Mouse (Mus musculus) embryo, embryonic 10 days (tissue): ENCODE results near the gene Ccdc57.

Experiments used
- DNase-seq: peaks from one replicate; pipeline ENCODE4 v3.0.0-alpha.2; 2015; ENCODE audit warnings: low spot score

The Ccdc57 gene

DNA sequence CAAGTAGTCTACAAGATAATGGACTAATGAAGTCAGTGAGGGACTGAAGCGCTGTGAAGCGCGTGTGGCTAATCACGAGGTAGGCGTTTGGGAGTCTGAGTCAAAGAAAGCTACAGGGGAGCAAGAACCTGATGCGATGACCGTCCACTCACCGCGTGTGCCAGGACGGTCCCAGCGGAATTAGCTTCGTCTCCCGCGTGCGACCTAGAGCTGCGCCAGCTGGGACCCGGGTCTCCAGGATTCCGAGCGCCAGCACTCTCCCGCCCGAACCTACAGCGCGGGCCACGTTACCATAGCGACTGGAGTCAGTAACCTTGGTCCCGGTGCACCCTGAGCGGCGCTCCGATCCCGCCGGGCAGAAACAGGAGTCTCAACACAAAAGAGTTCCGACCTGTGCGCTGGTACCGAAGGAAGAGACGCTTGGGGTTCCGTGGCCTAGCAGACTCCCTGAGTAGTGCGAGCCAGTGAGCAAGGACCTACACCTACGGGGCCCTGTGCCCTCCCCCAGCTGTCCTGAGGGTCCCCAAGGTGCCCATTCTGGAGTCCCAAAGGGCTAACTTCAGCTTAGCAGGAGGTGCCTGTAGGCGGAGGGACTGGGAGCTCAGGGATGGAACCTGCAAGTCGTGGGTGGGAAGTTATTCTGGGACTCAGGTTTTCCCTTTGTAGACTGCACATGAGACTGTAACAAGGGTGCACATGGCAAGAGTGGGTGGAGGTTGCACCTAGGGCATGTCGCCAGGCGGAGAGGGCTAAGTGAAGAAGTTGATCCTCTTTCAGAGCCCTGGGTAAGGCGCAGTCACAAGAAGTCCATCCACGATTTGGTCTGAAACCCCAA is at the start of gene Ccdc57:
Gene Ccdc57, minus strand, starts transcription at position 309 of the 835 bp plus-strand sequence.
- DNase-seq, result peak; percentile 95

DNA sequence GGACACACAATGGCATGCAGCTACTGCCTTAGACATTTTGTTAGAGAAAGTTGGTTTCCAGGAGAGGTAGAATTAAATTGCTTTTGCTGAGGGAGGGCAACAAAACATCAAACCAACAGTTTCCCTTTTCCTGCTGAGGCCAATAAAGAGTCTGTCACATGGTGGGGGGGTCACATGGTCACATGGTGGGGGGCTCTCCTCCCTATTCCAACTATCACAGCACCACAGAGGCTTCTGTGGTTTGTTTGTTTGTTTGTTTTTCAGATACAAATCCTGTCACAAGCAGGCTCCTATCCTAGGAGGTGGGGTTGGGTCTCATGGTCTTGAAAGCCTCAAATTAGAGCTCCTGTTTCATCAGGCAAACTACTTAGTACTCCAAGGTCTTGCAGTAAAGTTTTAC is 49.8 kb upstream of the Ccdc57 start:
- no peak for DNase-seq

- DNase-seq, result no peak
Observed at GRCm38 (mm10) chr11:120981661-120982060, 49.0 kb upstream of the Ccdc57 start.

GRCm38 (mm10) chr11:120980427-120981035 is 47.9 kb upstream of the Ccdc57 start:
- DNase-seq, result no peak

DNA sequence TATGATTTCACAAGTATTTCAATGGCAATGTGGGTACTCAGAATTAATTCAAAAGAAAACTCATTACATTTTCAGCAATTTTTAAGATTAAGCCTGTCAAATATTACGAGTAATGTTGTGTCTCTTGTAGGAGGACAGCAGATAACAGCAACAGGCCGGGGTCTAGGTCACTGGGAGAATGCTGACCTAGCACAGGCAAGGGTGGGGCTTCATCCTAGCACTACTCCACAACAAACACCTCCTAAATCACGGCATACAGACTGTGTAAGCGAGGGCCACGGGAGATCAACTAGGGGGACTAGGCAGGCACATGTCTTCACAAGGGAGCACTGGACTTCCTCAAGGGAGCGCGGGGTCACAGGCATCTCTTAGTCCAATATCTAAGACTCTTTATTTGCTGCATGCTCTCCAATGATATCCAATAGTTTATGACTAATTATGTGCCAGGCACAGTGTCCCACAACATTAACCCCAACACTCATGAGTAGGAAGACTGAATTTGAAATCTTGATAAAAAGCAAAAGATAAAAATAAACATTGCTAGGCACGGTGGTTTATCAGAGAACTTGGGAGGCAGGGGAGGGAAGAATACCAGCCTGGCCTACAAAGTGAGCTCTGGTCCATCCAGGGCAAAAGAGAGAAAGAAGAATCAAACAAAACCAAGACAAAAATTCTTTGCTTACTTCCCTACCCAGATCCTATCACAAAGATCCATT is 47.2 kb upstream of the Ccdc57 start:
- no peak for DNase-seq

GRCm38 (mm10) chr11:120973318-120973717 is 40.6 kb upstream of the Ccdc57 start:
- DNase-seq, result no peak

GRCm38 (mm10) chr11:120971237-120971636 is 38.6 kb upstream of the Ccdc57 start:
- no peak for DNase-seq

- no peak for DNase-seq
Observed at GRCm38 (mm10) chr11:120969742-120970141, 37.1 kb upstream of the Ccdc57 start.

DNA sequence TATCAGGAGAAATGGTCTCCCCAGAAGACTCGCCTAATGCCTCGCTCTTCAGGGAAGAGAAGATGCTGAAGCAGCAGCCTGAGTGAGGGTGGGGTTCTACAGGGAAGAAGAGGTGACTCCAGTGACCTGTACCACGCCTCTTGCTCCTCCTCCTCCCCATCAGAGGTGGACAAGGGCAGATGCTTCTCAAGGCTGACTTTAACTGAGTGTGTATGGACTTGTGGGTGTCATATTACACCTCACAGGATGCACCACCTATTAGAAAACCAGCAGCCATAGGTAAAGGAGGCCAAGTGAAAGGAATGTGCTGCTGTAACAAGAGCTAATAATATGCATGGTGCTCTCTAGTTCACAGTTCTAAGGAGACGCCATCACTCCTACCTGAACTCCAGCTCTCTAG is 32.9 kb upstream of the Ccdc57 start:
- DNase-seq, result no peak

DNA sequence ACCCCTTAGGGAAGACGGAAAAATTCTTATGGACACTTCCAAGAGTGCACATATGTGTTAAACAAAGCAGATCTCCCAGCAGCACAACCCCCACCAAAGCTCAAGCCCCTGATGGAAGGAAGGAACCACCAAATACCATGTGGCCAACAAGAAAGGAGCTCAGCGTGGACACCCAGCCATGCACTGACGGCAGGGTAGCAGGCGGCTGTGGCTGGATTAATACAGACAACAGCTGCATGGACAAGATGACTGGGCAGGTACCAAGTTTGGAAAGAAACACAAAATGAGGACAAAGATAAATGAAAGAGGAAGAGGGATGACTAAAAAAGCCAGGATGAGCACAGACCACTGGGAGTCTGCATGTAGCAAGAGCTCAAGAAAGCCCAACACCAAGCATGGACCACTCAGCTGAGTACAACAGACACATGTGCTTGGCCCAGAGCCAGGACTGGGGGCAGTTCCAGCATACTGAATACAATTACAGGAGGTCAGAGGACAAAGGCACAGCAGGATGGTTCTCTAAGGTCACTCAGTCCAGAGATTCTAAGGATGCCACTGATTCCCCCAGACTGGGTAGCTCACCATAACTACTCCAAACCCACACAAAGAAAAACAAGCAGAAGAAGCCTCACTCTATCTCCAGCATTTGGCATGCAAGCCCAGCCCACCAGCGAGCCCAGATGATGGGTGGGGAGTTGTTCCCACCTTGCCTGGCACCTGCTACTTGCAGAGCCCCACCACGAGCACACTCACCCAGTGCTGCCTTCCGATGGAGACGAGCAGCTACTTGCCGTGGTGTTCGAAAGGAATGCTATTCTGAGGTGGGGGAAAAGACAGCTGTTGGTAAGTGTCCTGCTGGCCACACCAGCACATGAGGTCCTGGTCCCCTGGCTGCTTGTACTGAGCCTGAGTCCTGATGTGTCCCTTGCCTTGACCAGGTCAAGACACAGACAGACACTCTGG is 31.8 kb upstream of the Ccdc57 start:
- DNase-seq, result no peak

DNA sequence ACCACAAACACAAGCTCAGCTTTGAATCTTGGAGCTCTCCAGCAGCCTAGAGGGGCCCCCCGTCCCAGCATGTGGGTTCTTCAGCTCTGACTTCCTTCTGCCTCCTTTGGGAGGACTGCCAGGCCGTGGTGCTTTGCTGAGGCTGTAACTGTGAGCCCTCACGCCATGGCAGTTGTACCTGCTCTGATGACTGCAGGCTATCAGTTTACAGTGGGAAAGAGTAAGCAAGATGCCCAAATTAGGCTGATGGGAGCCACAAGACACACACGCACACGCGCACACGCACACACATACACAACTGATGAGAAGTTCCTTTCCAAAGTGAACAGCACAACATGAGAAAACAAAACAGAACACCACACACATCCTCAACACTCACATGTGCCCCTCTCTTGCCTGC is 30.2 kb upstream of the Ccdc57 start:
- no peak for DNase-seq

GRCm38 (mm10) chr11:120962050-120962771 is 29.5 kb upstream of the Ccdc57 start:
- no peak for DNase-seq

GRCm38 (mm10) chr11:120961594-120961993 is 28.9 kb upstream of the Ccdc57 start:
- DNase-seq, result no peak

- DNase-seq, result no peak
Observed at GRCm38 (mm10) chr11:120960248-120960647, 27.6 kb upstream of the Ccdc57 start.

- no peak for DNase-seq
Observed at GRCm38 (mm10) chr11:120959564-120959963, 26.9 kb upstream of the Ccdc57 start.

- DNase-seq, result no peak
Observed at GRCm38 (mm10) chr11:120959066-120959465, 26.4 kb upstream of the Ccdc57 start.

DNA sequence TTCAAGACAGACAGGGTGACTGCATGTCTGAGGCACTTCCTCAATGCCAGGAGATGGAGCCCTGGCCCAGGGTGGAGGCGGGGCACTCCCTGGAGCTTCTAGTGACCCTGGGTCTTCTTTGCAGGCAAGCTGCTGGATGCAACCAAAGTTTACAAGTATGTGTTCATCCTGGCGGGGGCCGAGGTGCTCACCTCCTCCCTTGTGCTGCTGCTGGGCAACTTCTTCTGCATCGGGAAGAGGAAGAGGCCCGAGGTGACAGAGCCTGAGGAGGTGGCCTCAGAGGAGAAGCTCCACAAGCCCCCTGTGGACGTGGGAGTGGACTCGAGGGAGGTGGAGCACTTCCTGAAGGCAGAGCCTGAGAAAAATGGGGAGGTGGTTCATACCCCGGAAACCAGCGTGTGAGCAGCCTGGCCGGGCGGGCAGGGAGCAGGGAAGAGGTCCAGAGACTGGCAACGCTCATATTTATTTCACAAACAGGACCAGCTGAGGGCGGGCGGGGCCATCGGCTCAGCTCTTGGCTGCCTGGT is 25.1 kb upstream of the Ccdc57 start:
- DNase-seq, result no peak

DNA sequence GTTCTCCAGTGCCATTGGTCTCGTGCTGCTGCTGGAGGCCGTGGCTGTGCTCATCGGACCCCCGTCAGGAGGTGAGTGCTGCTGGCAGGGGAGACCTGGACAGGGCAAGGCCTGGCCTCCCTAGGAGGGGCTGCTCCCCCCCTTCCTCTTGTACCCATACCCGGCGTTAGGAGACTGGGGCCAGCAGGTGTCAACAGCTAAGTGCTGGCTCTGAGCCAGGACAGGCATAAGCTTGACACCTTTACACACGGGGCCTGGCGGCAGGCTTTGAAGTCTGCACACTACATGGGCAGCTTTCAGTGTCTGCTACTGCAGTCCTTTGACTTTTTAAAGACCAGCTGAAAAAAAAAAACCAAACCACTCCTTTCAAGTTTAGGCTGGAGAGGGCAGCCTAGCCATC is 24.4 kb upstream of the Ccdc57 start:
- DNase-seq, result no peak

DNA sequence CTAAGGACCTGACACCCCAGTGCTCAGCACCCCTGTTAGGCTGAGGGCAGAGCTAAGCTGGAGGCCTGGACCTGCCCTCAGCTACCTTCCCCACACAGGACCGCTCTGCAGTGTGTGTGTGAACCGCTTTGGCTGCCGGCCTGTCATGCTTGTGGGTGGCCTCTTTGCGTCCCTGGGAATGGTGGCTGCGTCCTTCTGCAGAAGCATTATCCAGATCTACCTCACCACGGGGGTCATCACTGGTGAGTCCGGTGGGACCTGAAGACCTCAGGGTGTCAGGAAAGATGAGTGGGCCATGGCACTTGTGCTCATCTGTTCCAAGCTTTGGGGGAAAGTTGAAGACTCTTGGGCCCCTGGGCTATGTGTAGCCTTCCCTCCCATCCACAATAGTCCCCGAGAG is 23.0 kb upstream of the Ccdc57 start:
- DNase-seq, result no peak

DNA sequence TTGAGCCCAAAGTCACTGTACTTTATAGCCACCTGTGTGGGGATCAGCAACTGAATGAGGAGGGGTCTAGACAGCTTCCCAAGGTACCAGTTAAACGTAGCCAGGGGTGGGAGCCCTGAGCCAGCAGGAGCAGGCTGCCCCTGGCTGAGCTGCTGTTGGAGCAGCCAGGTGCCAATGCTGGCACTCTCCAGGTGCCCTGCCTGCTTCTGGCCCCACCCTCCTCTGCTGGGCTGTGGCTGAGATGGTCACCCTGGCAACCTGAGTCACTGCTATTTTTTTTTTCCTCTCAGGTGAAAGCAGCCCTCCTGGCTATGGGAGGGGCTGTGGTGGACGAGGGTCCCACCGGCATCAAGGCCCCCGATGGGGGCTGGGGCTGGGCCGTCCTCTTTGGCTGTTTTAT is 22.3 kb upstream of the Ccdc57 start:
- no peak for DNase-seq
